Mouse (Mus musculus): ENCODE data around the gene Serpinb1a.

Serpinb1a gene

DNA sequence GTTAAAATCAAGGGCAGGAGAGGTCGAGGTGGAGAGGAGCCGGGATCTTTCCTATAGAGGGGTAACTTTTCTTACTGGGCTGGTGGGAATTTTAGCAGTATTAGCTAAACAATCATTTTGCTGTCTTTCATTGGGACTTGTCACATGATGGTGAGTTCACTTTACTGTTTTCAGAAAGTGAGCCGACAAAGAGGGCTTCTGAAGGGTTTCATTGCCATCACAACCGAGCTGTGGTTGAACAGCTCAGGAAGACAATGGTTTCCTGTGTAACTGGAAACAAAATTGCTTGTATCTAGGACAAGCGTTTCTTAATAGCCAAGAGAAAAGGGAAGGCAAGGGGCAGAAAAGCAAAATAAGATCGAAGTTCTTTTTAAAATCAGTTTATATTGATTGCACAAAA is 17.7 kb downstream of the Serpinb1a start:
- no peak for DNase-seq

DNA sequence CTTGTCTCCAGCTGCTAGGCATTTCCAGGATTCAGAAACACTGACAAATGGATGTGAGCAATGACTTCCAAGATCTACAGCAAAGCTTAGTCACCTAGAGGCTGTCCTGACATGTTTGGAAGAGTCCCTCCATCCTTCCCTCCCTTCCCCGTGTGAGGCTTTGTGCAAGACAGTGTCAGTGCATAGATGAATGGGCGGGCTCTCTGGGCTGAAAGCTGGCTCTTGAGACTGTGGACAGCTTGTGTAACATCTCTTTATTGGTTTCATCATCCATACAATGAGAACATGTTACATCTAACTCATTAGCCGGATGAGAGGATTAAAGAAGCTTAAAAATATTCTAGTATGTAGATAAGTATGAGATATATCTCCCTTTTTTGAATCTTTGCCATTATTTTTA is 18.2 kb downstream of the Serpinb1a start:
- DNase-seq, result no peak

DNA sequence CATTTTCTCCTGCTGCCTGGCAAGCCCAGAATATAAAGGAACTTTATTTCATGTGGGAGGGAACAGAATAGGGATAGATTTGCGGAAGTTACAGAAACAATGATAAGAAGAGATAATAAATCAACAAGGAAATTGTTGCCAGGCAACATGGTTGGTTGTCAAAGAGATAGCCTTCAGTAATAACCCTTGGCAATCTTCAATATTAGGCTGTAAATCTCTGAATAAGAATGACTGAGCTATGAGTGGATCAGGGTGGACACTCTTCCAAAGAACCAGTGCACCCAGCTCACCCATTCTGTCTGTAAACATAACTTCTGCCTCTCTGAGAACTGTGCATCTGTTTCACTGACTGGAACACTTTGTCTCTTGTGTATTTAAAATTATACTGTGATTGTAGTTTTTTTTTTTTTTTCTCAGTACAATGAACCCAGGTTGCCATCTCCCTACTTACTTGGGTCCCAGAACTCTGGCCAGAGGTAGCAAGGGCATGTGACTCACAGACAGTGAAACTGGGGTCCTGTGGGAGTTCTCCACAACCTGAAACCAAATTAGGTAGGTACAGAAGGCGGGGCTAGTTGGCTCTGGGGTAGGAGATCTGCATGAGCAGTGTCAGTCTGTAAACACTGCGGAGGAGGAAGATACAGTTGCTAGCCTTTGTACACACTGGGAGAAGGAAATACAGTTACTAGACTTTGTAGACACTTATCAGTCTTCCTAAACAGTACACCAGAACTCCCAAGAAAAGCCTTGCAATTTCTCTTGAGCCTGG is 19.3 kb downstream of the Serpinb1a start:
- no peak for DNase-seq

DNA sequence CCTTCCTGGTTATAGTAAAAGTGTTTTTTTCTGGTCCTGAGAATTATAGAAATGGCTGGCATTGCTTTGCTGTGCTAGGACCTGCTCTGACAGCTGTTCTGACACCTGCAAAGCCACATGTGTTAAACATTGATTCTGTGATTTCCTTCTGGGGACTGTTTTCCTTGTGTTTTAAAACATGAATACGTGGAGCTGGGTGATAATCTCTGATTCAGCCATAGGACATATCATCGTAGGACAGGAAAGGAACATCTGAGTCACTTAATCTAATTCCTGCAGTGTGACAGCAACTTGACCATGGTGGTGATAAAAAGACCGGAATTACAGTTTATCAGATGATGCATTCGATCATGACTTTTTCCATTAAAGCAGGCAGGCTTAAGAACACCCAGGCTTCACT is 22.1 kb downstream of the Serpinb1a start:
- DNase-seq, result no peak

DNA sequence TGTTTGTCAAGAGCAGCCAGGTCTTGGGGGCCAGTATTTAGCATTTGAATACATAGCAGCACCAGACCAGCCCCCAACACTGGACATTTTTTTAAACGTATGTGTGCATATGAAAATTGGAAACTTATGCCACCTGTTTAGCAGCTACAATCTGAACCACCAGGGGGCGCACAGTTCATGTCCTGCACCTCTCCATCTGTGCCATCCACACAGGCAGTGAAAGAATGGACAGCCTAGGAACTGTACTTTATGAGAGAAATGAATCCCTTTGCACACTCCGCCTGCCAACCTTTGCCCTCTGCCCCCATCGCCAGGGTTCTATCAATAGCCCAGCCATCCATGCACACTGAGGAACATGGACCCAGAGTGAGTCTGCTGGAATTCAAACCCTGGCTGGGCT is 23.0 kb downstream of the Serpinb1a start:
- peak; percentile 66 for DNase-seq

DNA sequence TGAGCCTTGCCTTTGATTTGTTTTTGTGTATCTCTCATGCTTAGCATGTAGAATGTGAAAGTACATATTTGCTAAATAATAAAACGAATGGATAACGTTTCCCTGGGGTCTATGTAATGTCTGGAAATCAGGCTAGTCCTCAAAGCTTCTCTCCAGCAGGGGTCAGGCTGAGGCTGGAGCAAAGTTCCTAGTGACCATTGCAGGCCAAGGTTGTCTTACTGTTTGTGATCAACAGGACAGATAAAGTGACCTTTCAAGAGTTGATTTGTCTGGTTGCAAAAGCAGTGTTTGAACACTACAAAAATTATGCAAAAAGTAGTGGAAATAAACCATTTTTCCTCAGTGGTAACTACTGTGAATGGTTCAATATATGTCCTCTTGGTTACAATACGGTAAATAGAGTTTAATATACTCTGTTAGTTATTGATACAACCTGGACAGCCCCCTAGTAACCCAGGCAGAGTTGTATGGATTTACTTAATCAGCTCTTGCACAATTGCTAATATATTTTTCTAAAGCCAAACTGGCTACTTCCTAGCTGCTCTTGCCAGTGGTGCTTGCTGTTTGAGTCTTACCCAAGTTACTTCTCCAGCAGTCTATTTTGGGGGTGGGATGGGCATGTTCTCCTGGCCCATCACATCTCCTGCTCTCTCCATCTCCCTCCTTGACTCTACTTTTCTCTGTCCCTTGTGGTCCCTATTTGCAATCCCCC is 23.7 kb downstream of the Serpinb1a start:
- DNase-seq, result no peak

DNA sequence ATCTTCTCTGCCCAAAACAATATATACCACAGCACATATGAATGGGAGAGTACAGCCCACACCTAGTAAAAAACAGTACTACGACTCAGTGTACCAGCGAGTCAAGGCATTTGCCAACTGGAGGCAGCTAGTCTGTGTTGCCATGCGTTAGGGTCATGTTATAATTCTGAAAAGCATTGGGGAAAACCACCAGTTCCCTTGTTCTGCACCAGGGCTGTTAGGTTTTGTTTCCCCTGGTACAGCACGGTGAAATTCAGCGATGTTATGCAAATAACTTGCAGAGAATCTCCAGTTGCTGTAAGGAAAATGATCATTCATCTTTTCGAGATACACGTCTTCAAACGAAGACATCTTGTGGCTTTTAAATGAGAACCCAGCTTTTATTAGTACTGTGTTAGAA is 25.4 kb downstream of the Serpinb1a start:
- no peak for DNase-seq

DNA sequence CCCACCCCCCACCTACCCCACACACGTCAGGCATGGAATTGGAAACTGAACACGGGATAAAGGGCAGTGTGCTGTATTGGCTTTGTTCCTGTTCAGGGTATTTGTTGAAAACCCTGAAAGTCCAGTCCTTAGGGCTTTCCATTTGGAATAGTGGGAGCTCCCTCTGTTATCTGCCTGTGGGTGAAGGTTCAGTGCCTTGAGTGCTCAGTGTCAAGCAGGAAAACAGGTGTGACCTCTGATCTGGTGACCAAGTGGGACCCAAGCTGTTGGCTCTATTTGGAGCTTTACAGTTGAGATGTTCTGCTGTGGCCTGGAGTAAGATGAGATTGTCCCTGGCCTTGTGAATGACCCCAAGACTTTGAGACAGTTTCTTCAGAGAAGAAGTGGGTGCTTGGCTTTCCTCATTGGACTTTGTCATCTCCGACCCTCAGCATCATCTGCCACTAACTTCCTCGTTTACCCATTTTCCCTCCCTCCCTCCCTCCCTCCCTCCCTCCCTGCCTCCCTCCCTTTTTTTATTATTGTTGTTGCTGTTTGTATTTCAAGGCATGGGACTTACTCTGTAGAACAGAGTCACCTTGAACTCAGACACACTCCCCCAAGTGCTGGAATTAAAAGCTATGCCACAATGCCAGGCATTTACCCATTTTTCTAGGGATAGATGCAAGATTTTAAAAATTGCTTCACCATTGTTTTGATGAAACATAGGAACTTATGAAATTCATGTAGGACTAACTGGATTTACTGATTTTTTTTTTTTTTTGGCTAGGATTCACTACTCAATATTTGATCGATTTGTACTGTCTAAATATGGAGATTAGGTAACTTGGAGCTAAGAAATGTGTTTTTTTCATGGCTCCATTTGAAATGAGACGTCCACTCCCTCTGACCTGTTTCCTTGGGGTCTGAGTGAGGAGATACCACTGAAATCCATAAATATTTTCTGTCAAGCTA is 26.3 kb downstream of the Serpinb1a start:
- no peak for DNase-seq

DNA sequence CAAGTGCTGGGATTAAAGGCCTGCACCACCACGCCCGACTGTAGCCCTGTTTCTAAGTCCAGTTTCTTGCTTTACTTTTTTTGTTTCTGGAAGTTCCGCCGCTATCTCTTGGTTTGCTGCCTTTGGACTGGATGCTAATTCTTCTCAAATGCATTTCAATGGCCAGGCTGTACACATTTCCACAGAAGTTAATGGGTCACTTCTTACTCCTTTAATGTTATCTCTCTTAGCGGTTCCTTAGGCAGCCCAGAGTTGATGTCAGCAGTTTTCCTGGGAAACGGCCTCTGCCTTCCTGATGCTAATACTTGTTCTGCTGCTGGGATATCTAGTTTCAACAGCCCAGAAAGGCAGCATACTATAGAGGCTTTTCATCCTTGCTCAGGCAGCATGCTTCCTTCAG is 27.9 kb downstream of the Serpinb1a start:
- DNase-seq, result no peak

DNA sequence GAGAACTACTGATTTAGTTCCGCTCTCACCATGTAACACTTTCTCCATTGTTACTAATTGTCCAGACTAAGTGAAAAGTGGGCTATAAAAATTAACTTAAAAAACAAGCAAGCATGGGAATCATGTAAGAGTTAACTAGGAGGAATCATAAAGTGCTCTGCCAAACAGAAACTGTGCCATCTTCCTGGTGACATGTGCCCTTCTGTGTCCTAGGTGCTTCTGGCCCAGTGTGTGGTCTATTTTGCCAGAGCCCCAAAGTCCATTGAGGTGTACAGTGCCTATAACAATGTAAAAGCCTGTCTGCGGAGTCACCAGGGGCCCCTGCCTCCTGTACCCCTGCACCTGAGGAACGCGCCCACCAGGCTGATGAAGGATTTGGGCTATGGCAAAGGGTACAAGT is 29.3 kb downstream of the Serpinb1a start:
- no peak for DNase-seq

DNA sequence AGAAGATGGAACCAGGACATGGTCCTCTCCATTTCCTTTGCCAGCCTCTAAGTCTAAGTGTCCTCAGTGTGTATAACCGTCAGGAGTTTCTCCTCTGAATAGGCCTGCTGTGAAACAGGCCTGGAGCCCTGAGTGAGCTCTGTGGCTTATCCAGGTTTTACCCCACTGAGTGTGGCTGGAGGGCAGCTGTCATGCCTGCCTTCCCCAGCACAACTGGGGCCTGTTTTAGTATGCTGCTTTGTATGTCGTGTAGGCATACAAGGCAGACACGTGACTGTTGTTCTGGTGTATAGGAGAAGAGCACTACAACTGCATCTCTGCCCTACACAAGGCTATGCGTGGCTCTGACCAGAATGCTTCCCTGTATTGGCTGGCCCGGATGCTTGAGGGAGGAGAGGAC is 31.1 kb downstream of the Serpinb1a start:
- DNase-seq, result no peak

DNA sequence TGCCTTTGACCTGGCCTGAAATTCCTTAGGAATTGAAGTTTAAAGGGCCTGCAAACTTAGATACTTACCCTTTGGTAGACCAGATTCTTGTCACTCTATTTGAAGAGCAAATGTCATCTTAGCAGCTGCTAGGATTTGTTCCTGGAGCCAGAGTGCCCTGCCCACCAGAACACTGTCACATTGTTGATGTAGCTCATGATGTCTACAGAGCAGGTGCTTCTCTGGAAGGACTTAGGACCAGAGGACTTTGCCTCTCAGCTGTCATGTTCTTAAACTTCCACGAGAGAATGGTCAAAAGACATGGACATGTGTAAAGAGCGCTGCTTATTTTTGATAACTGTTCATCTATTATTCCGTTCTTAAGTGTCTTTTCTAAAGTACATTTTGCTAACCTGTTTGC is 31.7 kb downstream of the Serpinb1a start:
- no peak for DNase-seq

DNA sequence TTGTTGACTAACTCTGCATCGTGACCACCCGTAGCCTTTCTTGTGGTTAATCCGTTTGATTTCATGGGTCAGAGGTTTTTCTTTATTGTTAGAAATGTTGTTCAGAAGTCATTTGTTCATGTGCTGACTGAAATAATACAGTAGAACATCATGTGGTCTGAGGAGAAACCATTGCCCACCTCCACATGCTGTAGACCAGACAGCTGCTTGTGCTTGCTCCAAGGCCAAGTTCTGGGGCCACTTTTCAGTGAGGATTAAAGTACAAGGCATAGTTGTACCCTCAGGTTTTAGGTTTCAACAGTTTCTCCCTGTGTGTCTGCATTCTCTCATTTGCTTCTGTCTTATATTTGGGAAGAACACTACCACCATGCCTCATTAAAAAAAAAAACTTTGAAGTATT is 43.4 kb downstream of the Serpinb1a start:
- no peak for DNase-seq

DNA sequence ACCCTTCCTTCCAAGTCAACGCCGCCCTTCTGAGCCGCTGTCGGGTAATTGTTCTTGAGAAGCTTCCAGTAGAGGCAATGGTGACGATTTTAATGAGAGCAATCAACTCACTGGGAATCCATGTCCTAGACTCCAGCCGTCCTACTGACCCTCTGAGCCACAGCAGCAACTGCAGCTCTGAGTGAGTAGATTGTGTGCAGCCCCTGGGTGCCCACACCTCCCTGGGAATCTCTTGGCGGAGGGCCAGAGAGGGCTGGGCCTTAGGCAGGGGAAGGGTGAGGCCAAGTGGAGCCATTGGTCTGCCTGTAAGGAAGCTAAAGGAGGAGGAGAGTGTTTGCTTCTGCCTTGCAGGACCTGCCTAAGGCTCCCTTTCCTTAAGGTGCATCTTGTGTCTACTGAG is 44.2 kb downstream of the Serpinb1a start:
- DNase-seq, result no peak

DNA sequence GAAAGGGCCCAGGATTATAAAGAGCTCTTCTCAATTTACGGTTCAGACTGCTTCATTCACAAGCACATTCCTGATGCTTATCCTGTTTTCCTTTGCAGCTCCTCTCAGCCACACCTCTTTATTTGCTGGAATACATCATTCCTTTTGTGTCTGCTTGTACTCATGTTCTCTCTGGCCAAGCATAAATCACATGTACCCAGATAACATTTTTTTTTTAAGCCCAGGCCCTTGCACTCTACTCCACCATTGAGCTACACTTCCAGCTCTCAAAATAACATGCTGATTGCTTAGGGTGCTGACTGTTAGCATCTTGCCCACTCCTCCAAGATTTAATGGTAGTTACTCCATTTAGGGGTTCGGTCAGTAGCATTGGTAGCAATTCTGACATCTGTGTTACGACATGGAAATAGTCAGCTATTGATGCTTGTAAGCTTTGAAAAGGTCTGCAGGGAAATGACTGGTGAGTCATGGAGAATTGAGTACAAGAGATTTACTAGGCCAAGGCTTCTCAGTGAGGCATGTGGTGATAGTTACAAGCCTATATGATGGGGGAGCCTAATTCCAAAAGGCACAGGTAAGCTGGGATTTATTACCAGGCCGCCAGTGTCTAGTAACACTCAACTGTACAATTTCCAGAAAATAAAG is 47.2 kb downstream of the Serpinb1a start:
- no peak for DNase-seq

DNA sequence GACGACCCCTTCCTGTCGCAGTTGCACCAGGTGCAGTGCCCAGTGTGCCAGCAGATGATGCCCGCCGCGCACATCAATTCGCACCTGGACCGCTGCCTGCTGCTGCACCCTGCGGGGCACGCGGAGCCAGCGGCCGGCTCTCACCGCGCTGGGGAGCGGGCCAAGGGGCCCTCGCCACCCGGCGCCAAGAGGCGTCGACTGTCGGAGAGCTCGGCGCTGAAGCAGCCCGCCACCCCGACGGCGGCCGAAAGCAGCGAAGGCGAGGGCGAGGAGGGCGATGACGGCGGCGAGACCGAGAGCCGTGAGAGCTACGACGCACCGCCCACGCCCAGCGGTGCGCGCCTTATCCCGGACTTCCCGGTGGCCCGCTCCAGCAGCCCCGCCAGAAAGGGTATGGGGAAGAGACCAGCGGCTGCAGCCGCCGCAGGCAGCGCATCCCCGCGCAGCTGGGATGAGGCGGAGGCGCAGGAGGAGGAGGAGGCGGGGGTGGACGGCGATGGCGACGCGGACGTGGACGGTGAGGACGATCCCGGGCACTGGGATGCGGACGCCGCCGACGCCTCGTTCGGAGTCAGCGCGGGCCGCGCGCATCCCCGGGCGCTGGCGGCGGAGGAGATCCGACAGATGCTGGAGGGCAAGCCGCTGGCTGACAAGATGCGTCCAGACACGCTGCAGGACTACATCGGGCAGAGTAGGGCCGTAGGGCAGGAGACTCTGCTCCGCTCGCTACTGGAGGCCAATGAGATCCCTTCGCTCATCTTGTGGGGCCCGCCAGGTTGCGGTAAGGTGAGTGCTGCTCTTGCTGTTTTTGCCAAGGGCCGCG is 48.5 kb downstream of the Serpinb1a start, which contains the start of gene D930007J09Rik:
Gene D930007J09Rik (minus strand): TSS at position 591 of the 823 bp plus-strand sequence.
- peak; percentile 66 for DNase-seq

DNA sequence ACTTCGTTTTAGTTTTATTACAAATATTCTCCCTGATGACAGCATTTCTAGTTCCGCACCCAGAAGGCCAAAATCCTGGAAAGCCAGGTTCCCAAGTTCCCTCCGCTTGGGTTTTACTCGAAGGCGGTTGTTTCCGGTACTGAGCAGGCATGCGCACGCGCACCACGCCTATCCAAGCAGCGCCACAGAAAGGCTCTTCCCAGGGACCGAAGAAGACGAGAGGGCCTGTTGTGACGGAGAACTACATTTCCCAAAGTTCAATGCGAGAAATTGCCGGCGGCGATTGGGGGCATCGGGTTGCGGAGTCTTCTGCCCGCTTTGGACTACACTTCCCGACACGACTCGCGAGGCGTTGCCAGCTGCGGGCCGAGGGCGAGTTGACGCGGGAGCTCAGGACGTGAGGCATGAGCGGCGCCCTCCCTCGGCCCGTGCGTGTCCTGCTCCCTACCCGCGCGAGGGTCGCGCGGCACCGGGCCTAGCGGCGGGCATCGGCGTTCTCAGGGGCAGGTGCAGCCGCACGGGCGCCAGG is 49.2 kb downstream of the Serpinb1a start, which contains the start of gene Wrnip1:
Gene Wrnip1 (plus strand): TSS at position 346 of the 529 bp plus-strand sequence.
- peak; percentile 99 for DNase-seq

DNA sequence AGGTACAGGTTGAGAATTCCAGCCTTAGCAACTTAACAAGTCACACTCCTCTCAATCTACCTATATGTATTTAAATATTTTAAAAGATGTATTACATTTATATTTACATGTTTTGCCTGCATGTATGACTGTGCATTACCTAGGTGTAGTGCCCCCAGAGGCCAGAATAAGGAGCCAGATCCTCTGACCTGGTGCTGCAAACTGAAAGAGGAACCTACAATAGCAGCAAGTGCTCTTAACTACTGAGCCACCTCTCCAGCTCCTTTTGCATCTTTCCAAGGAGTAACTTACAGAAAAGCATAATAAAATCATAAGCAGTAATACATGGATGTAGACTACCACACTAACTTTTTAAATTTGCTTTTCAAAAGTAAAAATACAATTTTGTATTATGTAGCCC is 50.1 kb downstream of the Serpinb1a start:
- peak; percentile 7 for DNase-seq

DNA sequence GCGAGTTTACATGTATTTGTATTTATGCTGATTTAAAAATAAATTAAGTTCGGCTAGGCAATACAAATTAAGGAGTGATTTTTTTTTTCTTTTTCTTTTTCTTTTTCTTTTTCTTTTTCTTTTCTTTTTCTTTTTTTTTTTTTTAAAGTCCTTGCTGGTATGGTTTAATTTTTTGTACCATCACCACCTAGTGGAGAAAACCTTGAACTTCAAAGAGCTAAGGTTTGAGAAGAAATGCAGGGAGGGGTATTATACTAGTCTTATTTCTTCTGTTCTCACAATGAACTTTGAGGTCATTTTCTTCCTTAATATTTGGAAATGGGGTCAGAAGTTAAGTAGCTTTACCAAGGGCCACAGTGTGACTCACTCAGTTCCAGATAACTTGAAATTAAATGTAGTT is 51.9 kb downstream of the Serpinb1a start:
- DNase-seq, result peak; percentile 32

DNA sequence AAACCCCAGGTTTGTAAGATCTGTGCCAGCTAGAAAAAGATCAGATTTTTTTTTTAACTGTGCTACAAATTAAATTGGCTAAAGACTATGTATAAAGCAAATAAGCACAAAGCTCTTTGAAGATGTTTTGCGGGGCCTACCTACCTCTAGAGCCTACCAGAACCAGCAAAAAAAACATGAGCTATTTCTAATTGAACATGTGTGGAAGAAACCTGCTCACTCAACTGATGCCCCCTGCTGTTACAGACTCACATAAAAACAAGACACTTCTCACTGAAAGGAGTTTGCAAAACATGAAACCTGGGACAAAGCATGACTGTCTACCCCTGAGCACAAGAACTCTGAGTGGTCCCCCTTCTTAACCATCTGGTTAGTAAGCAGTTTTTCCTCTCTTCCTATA is 53.9 kb downstream of the Serpinb1a start:
- DNase-seq, result peak; percentile 20

DNA sequence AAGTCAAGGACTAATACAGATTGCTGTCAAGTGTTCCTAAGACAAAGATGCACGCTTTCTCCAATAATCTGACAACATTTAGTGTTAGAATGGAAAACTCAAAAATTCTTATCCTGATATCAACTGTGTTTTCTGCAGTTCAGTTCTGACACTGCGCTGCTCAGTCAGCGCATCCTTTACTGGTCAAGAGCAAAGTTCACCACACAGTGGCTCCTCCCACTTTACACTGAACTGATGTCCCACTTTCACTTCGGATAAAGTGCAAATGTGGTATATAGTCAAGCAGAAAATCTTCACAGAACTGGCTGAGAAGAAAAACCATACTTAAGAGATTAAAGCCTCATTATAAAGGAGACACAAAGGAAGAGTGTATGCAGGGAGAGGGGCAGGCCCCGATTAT is 55.8 kb downstream of the Serpinb1a start:
- DNase-seq, result no peak

Measured in embryo, embryonic 11 days (tissue).